Mouse (Mus musculus): ENCODE data around the gene Mrm1.
"Not testable (repeated sequence)": the region's sequence is repeated elsewhere in the genome, so short reads cannot be mapped to it uniquely, and the experiment has no call there.

Mrm1 gene

DNA sequence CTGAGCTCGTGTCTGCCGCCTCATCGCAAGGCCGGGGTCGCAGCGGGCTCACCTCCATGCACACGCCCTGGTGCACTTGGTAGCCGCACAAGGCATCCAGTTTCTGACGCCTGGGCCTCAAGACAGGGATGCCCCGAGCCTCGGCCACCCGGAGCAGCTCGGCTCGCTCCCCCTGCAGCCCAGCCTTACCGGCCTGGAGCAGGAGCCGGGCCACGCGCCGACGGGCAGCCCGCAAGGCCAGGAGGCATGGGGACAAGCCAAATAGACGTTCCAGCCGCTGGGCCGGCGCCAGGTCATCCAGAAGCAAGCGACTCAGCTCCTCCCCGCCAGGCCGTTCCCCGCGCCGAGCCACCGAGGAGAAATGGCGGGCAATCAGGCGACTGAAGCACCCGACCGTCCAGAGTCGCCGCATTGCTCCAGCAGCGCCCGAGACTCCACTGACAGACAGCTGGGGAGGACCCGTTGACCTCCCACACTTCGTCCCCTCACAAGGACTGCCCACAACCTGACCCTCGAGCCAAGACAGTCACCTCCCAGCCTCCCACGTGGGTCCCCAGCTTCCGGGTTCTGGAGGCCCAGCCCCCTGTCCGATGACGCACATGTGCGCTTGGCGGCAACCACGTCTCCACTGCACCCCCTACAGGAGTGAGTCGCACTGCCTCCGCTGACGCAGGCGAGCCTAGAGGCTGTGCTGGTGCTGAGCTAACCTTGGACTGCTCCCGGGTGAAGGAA is at the start of gene Mrm1:
Gene Mrm1, minus strand, starts transcription at position 555 of the 732 bp plus-strand sequence.
- DNase-seq (ENCODE audit: low spot score in 2 of 2): peak; percentile 95 to 98

DNA sequence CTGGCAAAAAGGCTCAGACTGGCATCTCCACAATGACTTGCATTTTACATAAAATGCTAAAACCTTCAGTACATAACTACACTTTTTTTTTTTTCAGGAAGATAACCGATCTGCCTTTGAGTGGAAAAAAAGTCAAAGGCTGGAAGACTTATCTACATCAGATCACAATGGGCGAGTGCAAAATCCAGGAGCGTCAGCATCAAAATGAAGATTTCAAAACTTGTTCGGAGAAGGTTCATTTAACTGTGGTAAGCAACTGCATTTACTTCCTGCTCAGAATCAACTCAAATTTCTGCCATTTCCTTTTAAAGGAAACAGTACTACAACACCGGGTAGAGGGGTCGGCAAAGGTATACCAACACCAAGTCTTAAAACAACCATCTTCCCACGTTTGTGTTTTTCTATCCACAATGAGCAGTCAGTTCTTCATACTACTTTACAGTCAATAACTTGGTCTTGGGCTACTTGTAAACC is 49.5 kb upstream of the Mrm1 start:
- DNase-seq (ENCODE audit: low spot score in 2 of 2): no peak

DNA sequence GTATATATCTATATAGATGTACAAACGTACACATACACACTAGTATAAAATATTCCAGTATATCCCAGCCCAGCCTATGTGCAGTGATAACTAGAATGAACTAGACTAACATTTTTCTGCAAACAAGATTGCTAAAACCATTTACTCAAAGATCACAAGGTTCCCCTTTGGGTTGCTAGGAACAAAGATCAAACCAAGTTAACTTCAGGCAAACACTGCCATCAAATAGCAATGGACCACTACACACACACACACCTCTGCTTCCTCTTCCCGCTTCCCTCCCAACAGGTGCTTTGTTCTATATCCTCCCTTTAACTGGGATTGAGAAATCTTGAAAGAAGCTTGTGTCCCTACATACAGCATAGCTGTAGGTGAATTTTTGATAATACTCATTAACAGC is 48.3 kb upstream of the Mrm1 start:
- no peak for DNase-seq (ENCODE audit: low spot score in 2 of 2)

DNA sequence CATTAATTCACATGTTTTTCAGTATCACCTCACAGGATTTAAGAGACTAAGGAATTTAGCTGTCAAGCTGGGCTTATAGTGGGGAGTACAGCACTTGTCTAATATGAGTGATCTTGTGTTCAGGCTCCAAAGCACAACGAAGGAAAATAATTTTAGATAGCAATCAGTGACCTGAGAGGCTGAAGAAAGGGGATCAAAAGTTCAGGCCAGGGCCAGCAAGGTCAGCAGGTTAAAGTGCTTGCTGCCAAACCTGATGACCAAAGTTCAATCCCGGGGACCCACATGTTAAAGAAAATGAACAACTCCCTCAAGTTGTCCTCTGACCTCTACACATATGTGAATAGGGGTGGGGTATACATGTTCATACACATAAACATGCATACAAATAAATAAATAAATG is 46.0 kb upstream of the Mrm1 start:
- no peak for DNase-seq (ENCODE audit: low spot score in 2 of 2)

DNA sequence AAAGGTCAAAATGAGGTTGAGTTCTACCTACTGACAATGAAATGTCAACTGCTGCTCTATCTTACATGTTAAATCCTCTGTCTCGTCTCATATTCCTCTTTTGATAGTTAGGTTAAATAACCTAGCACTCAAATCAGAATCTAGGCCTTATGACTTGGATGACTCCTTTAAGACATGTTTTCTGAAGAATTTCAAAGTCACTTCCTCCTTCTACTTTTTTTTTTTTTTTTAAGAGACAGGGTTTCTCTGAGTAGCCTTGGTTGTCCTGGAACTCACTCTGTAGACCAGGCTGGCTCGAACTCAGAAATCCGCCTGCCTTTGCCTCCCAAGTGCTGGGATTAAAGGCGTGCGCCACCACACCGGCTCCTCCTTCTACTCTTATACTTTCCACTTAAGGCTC is 36.0 kb upstream of the Mrm1 start:
- no peak for DNase-seq (ENCODE audit: low spot score in 2 of 2)

DNA sequence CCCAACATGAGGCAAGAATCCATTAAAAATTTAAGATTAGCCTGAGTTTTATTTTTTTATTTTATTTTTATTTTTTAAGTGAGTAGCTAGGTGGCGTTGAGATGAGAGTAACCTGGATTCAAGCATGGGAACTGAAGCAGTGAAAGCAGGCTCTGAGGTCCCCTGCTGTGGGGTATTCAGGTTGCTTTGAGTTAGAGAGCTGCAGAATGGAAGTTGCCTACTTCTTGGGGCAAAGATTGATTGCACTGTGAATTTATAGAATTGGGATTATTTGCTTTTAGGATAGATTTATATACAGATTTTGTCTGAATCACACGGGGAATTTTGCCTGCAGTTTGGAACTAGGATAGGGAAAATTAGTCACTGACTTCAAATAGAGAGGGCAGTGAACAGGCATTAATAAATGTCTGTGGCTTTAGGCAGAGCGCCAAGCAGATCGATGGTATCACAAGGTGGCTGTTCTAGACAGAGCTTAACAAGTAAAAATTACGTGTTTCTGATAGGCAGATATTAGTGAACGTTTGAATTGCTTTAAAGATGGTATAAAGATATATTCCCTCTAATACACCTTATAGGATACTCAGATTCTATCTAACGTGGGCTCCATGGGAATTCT is 28.3 kb upstream of the Mrm1 start:
- no peak for DNase-seq (ENCODE audit: low spot score in 2 of 2)

DNA sequence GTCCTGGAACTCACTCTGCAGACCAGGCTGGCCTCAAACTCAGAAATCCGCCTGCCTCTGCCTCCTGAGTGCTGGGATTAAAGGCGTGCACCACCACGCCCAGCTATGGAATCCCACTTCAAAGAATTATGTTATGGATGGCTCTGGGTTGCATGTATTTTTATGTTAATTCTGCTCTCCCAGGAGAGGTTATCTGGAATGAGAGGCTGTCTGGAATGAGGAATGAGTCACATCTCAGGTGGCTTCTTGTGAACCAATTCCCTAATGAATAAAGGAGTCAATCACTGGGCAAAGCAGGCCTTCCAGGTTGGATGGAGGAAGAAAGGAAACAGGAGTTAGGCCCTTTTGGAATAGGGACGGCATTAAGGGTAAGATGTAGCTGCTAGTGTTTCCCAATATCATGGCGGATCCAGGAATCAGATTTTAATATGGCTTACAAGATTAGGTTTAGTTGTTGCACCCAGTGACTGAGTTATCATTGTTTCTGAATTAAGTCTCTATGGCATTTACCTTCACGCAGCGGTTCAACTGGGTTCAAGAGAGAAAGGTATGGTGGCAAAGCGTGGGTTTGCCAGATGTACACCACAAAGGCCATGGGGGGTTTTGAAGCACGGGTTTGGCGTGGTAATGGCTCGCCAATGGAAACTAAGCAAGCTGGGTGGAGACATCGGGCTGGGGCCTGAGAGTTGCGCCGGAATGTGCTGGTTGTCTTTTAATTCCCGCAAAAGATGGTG is 27.6 kb upstream of the Mrm1 start:
- DNase-seq (ENCODE audit: low spot score in 2 of 2): no peak

DNA sequence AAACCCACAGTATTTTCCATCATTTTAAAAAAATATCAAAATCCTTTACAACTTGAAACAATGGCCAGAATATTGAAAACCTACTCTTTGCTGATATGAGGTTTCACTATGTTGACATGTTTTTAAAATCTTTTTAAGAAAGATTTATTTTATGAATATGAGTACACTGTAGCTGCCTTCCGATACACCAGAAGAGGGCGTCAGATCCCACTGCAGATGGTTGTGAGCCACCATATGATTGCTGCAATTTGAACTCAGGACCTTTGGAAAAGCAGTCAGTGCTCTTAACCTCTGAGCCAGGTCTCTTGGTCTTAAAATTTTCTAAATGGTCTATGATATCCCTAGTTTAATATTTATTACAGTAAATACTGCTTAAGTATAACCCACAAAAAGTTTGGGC is 20.0 kb upstream of the Mrm1 start:
- no peak for DNase-seq (ENCODE audit: low spot score in 2 of 2)

DNA sequence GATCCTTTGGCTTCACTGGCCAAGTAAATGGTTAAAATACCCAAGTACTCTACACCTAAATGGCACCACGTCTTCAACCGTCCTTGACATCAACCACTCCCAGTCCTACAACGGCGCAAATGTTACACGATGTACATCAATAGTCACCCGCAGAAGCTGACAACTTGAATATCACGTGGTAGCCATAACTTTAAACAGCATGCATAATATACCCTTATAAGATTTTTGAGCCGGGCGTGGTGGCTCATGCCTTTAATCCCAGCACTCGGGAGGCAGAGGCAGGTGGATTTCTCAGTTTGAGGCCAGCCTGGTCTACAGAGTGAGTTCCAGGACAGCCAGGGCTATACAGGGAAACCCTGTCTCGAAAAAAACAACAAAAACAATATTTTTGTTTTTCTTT is 10.2 kb upstream of the Mrm1 start:
- not testable (repeated sequence) for DNase-seq (ENCODE audit: low spot score in 2 of 2)

DNA sequence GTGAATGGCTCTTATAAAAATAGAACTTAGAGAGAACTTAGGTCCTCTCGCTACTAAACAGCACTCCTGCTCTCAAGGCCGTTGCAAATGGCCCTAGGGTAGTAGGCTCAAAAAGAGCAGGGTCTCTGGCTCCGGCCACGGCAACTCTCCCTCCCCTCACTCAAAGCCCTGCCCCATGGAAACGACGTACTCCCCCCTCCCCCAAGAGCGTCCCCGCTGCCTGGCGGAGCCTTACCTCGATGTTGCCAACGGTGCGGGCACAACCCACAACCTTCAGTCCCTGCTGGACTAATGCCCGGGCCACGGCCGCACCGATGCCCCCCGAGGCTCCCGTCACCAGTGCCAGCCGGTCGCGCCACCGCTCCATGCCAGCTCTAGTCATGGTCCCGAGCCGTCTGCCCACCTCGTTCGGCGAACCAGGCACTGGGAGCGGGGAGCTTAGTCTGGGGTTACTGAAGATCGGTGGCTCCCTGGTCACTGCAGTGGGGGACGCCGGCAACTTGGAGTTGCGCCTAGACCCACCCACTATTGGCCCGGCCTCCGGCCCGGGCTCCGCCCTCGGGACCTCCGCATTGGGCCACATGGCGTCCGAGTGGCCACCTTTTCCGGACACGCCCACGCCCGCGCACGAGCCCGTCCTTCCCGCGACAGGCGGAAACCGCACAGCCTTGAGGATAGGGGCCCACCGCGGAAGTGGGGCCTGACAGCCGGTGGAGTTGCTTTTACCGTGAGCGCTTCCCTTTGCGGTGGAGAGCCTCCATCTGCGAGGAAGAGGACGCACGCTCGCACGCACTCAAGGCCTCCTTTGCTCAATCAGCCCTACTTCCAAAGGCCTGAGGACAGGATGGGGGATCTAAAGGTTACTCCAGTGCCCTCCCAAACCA is 9.4 kb upstream of the Mrm1 start, which contains the start of gene Dhrs11:
Gene Dhrs11, minus strand, starts transcription at position 479 of the 884 bp plus-strand sequence.
- peak; percentile 89 to 95 for DNase-seq (ENCODE audit: low spot score in 2 of 2)

DNA sequence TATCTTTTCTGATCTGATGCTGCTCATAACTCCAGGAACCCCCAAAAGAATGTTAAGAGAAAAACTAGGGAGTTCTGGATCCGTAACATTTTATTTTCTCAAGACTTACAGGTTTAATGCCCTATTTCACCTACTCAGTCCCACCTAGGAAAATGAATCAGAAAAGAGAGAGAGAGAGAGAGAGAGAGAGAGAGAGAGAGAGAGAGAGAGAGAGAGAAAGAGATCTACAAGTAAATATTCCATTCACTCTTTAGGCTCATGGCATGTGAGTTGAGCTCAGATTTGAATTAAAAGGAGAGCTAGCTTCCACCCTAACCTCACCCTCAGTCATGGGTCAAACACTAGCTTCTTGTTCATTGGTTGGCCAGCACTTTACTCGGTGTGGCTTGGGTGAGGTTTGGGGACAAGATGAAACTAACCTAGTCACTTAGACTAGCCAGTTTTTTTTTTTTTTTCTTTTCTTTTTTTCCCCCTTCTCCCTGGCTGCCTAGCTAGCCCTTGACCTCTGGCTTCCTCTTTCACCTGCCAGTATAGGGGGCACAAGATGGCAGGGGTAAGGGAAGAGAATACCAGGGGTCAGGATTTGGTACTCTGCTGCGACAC is 8.7 kb upstream of the Mrm1 start:
- DNase-seq (ENCODE audit: low spot score in 2 of 2): peak; percentile 32 to 40

DNA sequence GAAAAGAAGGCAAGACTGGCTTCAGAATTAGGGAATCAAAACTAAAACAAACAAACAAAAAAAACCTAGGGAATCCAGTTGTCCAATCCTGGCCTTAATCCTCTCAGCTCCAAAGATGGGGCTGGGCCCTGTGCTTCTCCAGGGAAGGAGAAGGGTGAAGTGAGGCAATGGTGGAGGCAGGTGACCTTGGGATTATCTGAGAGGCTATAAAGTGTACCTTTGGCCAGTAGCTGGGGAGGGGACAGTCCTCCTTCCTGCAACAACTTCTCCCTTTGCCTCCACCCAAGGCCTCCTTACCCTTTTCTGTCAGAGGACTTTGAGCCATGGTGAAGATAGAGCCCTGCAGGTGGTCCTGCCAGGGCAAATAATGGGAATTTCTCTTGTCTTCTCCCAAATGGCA is 8.2 kb upstream of the Mrm1 start:
- peak; percentile 30 to 46 for DNase-seq (ENCODE audit: low spot score in 2 of 2)

DNA sequence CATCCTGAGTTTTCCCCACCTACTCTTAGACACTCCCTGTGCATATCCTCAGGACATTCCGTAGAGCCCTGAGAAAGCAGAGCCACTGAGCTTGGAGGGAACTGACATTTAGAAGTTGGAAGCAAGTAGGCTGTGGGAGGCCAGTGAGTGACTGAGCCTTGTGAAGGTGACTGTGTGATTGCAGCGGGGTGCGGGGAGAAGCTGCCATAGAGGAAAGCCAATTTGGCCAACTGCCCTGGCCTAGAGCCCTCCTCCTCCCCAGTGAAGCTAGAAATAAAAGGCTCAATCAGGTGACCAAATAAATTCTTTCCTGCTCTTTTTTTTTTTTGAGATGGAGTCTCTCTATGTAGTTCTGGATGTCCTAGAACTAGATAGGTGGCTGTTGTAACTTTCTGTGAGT is 6.9 kb upstream of the Mrm1 start:
- DNase-seq (ENCODE audit: low spot score in 2 of 2): peak in 1 of 2 experiments; percentile 51

DNA sequence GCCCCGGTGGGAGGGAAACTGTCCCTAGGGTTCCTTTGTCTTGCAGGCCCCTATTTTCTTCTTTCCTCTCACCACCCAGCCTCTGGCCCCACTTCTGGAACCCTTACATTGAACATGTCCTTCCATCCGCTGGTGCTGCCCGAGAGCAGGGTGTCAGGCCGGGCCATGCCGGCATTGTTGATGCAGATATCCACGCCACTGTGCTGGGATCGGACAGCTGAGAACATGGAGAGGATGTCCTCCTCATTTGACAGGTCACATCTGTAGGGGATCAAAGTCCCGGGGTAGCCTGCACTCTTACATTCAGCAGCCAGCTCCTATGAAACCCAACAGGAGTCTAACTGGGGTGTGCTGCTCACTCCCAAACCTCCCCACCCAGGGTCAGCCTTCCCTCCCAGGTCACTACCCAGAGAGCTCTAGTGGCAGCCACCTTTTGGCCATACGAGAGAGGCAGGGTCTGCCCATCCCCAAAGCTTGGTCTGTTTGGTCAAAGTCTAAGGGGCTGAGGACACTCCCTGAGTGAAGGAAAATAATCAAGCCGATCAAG is 6.0 kb upstream of the Mrm1 start:
- DNase-seq (ENCODE audit: low spot score in 2 of 2): peak; percentile 30 to 64

DNA sequence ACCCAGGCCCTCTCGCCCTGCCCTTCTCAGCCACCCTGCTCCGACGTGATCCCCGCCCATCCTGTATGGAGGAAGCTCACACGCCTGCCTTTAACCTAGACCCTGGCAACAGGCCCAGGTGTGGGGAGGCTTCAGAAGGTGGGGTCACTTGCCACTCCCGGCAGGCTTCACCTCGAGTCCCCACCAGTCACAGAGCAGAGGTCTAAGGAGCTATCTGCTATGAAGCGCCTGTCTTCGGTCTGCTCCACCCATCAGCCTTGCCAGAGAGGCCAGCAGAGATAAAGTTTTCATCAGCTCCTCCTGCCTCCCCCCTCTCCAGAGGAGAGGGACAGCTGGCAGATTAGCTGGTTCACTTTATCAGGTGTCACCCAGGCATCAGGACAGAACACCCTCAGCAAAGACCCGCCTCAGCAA is 4.2 kb upstream of the Mrm1 start:
- peak; percentile 85 to 93 for DNase-seq (ENCODE audit: low spot score in 2 of 2)

DNA sequence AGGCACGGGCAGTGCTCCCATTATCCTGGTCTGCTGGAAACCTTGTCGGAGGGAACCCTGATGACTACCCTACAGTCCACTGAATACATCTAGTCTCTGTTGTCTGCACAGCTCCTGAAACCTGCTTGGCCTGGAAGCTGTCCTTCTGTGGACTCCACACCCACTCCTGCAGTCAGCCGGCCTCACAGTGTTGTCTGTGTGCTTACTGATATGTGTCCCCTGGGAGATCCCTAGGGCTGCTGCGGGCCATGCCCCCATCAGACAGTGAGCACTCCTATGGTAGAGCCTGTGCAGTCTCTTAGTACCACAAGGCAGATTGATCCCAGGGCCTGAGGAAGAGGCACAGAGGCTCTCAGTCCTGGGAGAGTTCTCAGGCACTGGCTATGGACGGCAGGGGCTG is 3.2 kb upstream of the Mrm1 start:
- DNase-seq (ENCODE audit: low spot score in 2 of 2): peak; percentile 56 to 58

DNA sequence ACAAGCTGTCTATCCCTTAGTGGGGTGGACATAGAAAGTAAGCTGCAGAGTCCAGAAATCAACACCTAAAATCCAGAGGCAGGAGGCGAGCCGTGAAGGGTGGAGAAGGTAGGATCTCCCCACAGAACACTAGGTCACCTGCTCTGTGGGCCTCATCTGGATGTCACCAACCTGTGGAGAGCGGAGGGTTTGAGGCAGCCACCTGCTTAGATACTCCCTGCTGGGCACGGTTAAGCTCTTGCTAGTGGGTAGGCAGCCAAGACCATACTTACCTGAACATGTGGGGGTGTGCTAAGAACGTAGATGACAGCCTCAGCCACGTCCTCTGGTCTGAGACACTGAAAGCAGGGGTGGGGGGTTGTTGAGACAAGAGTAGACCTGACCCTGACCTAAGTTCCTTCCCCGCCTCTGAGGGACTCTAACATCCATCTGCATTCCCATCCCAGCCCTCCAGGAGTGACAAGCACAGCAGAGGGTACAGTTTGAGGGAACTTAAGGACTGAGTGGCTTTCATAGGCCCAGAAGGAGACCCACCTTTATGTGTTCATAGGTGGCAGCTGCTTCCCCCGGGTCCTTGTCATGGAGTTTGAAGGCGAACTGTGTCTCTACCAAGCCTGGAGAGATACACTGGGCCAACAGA is 1.9 kb upstream of the Mrm1 start:
- peak in 1 of 2 experiments; percentile 50 for DNase-seq (ENCODE audit: low spot score in 2 of 2)

DNA sequence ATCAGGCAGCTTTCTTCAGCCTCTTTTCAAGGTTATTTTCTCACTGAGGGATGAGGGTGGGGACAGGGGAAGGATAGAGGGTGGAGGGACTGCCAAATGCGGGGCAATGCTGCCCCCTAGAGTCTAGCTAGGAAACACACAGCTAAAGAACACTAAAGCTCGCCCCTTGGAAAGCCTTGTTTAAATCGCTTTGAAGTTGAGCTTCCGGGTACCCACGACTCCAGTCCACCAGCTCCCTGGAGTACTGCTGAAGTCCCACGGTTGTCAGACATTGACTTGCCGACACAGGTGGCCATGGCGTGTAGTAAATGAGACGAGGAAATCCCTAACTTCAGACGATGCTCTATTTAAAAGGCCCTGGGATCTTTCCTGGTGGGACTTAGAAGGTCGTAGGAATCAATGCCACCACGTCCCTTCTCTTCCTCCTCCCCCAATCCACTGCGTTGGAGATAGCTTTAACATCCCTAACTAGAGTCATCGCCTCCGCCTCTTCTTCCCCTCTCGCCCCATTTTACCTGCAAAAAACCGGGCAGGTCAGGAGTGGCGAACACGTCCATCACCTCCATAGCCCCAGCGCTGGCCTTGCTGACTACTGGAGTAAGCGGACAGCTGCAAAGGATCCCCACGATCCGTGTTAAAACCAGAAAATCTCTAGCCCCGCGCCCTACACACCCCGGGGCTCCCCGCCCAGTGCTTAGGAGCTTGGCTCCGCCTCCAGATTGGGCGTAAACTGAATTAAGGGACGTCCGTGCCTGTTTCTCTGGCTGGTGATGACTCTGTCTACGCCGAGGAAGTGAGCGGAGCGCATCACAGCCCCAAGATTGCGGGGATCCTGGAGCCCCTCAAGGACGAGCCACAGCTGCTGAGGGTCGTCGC is 992 bp downstream of the Mrm1 start:
- DNase-seq (ENCODE audit: low spot score in 2 of 2): peak; percentile 81 to 91

DNA sequence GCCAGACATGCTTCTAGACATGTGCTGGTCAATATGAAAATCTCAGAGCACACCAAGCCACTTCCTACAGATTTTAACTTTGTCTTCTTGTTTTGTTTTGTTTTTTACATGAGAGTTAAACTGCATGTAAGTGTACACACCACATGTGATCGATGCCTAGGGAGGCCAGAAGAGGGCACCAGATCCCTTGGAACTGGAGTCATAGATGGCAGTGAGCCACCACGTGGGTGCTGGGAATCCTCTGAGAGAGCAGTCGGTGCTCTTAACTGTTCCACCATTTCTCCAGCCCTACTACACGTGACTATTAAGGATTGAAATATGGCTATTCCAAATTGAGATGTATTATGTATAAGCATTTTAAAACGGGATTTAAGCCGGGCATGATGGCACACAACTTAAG is 2.0 kb downstream of the Mrm1 start:
- DNase-seq (ENCODE audit: low spot score in 2 of 2): peak in 1 of 2 experiments; percentile 47
